Mouse (Mus musculus) heart, postnatal 0 days (tissue): Measurements from ENCODE around the gene Icmt.

Experiments used
- CTCF ChIP-seq: IDR thresholded peaks from 2 replicates; pipeline ENCODE4 v1.5.1; 2016; ENCODE audit warnings: antibody characterized with exemption, control low read depth, low read depth
- EP300 ChIP-seq: IDR thresholded peaks from 2 replicates; pipeline ENCODE4 v1.6.1; 2016; ENCODE audit warnings: antibody characterized with exemption, low read depth

DNA sequence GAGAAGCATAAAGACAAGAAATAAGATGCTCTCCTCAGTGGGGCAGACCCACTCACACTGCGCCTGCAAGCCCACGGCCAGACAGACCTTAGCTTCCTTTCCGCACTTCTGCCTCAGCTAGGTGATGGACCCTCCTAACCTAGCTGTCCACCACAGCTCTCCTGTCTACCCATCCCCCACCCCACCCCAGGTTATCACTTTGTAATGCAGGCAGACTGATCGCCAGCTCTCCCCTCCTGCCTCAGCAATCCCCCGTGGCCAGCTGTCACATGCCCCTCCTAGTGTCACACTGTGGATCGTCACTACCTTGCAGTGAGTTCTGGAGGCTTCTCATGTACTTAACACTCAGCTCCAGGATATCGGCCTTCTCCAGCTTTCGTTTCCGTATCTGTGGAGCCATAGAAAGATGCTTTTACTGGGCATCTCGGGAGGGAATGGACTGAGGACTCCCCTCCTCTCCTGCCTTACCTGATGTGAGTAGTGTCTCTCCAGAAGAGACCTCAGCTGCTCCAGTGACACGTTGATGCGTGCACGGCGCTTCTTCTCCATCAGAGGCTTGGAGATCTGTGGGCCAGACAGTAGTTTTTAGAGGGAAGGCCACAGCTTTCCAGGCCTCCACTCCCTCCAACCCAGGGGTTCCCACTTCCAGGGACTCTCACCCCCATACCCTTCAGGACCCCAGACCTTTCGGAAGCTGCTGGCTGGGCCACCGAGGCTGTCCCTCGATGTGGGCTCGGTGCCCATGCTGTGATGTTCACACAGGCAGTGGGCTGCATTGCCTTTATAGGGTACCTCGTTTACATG, 9.5 kb upstream of the Icmt start:
- TF ChIP-seq CTCF (no peak), EP300 (no peak)
